Mouse (Mus musculus): ENCODE results near the gene Hoxa9.

DNA sequence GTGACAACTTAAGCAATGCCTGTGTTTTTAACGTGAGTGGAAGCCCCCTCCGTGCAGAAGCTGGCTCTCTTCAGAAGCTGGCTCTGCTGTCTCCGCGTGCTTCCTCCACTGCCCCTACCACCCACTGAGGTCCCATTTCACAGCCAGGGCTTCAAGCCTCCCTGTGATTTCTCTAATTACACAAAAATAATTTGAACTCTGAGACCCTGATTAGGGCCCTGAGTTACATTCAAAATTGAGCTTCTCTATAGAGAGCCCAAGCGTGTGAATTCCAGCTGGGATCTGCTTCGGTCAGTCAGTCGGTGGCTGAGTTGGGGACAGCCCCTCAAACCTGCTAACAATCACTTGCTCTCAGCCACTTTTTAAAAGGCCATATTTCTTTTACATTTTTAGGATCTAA lies 37.5 kb upstream of the Hoxa9 start:
- TF ChIP-seq EP300 (IDR thresholded peaks at IDR 0.05; ENCODE audit: low read depth) (no peak), CTCF (IDR thresholded peaks at IDR 0.05; ENCODE audit: low read depth) (no peak)

Data from heart, postnatal 0 days (tissue).